Mouse (Mus musculus) intestine, embryonic 15.5 days (tissue): ENCODE measurements at regions not wholly inside any gene's neighbourhood (a gene's known extent, or its start where the extent isn't known, plus 50 kb on each side); places are given as distances from the start of the nearest gene placed in this dataset.

Experiments
- ATAC-seq: fragments of 200-750 bp; cut with Nextera tagmentation; 2 replicates; pipeline ENCODE4 v1.8.0; 2017; ENCODE audit warnings: moderate TSS enrichment, moderate library complexity
- H3K27ac ChIP-seq: fragments of 300-500 bp; sonication (generic); 2 replicates; pipeline ENCODE4 v1.5.1; 2015; ENCODE audit warnings: mild to moderate bottlenecking, inconsistent platforms
- H3K27me3 ChIP-seq: fragments of 300-500 bp; sonication (generic); replicated peaks from 2 replicates; pipeline ENCODE4 v1.6.1; 2015; ENCODE audit warnings: inconsistent platforms
- H3K36me3 ChIP-seq: fragments of 300-500 bp; sonication (generic); 2 replicates; pipeline ENCODE4 v1.6.1; 2015; ENCODE audit warnings: inconsistent platforms
- H3K4me1 ChIP-seq: fragments of 300-500 bp; sonication (generic); replicated peaks from 2 replicates; pipeline ENCODE4 v1.6.1; 2015; ENCODE audit warnings: inconsistent platforms
- H3K4me2 ChIP-seq: fragments of 300-500 bp; sonication (generic); replicated peaks from 2 replicates; pipeline ENCODE4 v1.6.1; 2015; ENCODE audit warnings: mild to moderate bottlenecking, inconsistent platforms
- H3K4me3 ChIP-seq: fragments of 300-500 bp; sonication (generic); replicated peaks from 2 replicates; pipeline ENCODE4 v1.5.1; 2015; ENCODE audit warnings: inconsistent platforms
- H3K9ac ChIP-seq: fragments of 300-500 bp; sonication (generic); 2 replicates; pipeline ENCODE4 v1.6.1; 2015; ENCODE audit warnings: inconsistent platforms
- H3K9me3 ChIP-seq: fragments of 300-500 bp; sonication (generic); 2 replicates; pipeline ENCODE4 v1.6.1; 2016; ENCODE audit warnings: inconsistent platforms
- WGBS: fragments of 180-500 bp; shearing (Covaris S2); methylation state at CpG from one replicate; pipeline ENCODE4 v1.1.7; 2015; 5-methylcytosine and 5-hydroxymethylcytosine counted together

DNA sequence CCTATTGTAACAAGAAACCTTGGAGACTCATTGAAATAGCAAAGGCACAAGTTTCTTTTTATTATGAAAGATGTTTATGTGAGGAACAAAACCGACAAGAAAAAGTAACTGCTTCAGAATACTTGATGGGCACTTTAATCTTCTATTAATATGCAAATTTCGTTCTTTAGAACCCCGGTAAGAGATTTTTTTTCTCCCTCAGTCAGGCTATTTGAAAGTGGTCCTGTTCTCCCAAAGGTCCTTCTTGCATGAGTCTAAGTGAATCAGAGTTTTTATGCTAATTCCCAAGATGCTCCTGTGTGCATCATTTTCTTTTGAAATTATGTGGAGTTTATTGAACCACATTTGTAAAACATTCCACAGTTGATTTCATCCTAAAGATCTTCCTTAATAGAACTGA lies 633.1 kb downstream of the Efna5 start:
- H3K4me3 ChIP-seq: no peak overlapping the region
- H3K9ac ChIP-seq: no peak overlapping the region
- no peak for ATAC-seq
- H3K4me1 ChIP-seq: no peaks in the 10 kb centered on the region
- H3K27ac ChIP-seq: no peak overlapping the region
- no peaks in the 10 kb centered on the region for H3K36me3 ChIP-seq
- H3K9me3 ChIP-seq: no peaks in the 10 kb centered on the region
- 48% methylated on average over 3 of the region's 3 CpGs for WGBS
- no peak overlapping the region for H3K4me2 ChIP-seq
- H3K27me3 ChIP-seq: no peaks in the 10 kb centered on the region

DNA sequence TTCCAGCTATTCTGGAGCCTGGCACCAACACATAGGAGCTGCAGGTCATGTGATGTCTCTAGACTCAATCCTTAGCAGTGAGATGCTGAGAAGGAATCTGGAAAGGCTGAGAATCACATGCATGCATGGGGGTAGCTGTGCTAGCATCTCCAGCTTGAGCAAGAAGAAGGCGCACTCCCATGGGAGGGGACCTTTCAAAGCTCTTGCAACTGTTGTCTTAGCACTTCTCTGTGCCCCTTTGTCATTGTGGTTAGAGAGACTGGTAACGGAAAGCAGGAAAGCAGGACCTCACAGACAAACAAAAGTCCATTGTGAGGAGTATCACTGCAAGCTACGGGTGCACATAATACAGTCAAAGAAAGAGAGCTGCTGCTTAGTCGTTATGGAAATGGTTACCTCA lies 634.5 kb downstream of the Efna5 start:
- Histone ChIP-seq H3K27ac (no peak overlapping the region), H3K9me3 (no peaks in the 10 kb centered on the region), H3K4me2 (no peak overlapping the region), H3K4me1 (no peaks in the 10 kb centered on the region), H3K27me3 (no peaks in the 10 kb centered on the region), H3K36me3 (no peaks in the 10 kb centered on the region), H3K9ac (no peak overlapping the region), H3K4me3 (no peak overlapping the region)
- no peak for ATAC-seq
- 63% methylated on average over 4 of the region's 4 CpGs for WGBS

DNA sequence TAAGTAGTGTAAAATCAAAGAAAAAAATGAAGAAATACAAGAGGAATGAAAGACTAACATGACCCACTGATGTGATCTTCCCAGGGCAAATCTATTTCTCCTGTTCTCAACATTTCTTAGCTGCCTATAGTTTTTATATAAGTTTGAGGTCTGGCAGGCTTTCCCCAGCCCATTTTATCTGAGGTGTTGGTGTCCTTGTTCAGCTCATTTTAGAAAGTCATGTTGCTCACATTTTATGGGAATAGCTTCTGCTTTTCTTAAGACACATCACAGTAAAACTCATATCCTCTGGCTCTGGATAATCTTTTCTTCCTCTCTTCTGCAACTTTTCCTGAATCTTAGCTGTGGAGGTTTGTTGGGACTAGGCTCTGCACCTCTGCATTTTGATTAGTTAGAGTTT lies 650.2 kb downstream of the Efna5 start:
- H3K27ac ChIP-seq: no peak overlapping the region
- no peak overlapping the region for H3K9ac ChIP-seq
- no peaks in the 10 kb centered on the region for H3K36me3 ChIP-seq
- H3K9me3 ChIP-seq: no peaks in the 10 kb centered on the region
- no peak overlapping the region for H3K4me3 ChIP-seq
- no peaks in the 10 kb centered on the region for H3K27me3 ChIP-seq
- H3K4me1 ChIP-seq: no peaks in the 10 kb centered on the region
- no peak for ATAC-seq
- no peak overlapping the region for H3K4me2 ChIP-seq

DNA sequence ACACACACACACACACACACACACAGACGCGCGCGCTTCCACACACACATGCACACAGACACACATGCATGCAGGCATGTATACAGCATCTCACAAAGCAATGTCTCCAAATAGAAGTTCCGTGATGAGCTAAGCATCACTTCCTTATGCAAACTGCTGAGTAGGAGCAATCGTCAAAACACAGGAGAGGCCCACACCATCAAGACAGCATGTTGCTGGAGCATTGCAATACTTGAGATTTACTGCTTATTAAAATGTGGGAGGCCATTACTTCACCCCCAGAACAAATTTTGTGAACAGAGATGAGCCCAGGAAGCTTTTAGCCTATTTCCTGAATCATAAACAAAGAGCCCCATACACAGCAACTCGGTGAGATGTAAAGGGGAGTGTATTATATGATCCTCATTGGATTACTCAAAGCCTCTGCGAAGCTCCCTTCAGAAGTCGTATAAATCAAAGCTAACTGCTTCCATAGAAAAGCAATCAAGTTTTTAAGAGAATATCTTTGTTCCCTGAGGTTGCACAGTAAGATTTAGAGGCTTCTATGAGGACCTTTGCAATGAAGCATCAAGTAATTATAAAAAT lies 670.6 kb downstream of the Efna5 start:
- Histone ChIP-seq H3K9me3 (no peaks in the 10 kb centered on the region), H3K27ac (no peak overlapping the region), H3K4me1 (no peaks in the 10 kb centered on the region), H3K36me3 (no peaks in the 10 kb centered on the region), H3K4me3 (no peak overlapping the region), H3K27me3 (no peaks in the 10 kb centered on the region), H3K4me2 (no peak overlapping the region), H3K9ac (no peak overlapping the region)
- WGBS: 71% methylated on average over 9 of the region's 9 CpGs
- ATAC-seq: no peak

DNA sequence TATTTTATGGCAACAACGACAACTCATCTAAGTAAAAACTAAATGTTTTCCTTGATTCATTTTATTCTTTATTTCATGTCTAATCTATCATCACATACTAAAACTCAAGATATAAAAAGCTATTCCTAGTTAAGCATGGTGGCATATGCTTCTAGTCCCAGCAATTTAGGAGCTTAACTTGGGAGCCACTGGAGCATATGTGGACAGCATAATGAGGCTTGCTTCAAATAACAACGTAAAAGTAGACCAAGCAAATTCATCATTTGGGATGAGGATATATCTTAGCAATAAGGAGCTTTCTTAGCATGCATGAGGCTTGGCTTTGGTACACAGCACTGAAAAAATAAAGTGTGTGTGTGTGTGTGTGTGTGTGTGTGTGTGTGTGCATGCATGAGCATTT lies 678.5 kb downstream of the Efna5 start:
- no peak for ATAC-seq
- Histone ChIP-seq H3K4me2 (no peak overlapping the region), H3K9ac (no peak overlapping the region), H3K36me3 (no peaks in the 10 kb centered on the region), H3K4me1 (no peaks in the 10 kb centered on the region), H3K4me3 (no peak overlapping the region), H3K9me3 (no peaks in the 10 kb centered on the region), H3K27ac (no peak overlapping the region), H3K27me3 (no peaks in the 10 kb centered on the region)
- 92% methylated on average over 2 of the region's 2 CpGs for WGBS

DNA sequence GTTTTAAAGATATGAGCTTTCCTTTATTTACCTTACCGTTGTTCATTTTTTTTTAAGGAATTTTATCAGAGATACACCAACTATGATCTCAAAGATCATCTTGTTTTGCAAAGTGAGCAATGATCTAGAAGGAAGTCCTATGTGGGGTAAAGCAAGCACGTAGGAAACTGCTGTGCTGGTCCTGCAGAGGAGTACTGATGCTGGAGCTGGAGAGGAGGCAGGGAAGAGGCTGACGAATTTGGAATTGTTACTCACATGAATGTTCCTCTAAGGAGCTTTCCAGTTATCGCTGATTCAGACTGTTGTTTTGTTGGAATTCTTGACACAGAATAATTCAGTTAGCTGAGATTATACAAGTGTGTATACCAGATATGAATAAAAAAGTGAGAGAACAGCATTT lies 680.6 kb downstream of the Efna5 start:
- 83% methylated on average over 4 of the region's 4 CpGs for WGBS
- ATAC-seq: no peak
- Histone ChIP-seq H3K9me3 (no peaks in the 10 kb centered on the region), H3K27ac (no peak overlapping the region), H3K9ac (no peak overlapping the region), H3K4me2 (no peak overlapping the region), H3K36me3 (no peaks in the 10 kb centered on the region), H3K4me1 (no peaks in the 10 kb centered on the region), H3K4me3 (no peak overlapping the region), H3K27me3 (no peaks in the 10 kb centered on the region)

DNA sequence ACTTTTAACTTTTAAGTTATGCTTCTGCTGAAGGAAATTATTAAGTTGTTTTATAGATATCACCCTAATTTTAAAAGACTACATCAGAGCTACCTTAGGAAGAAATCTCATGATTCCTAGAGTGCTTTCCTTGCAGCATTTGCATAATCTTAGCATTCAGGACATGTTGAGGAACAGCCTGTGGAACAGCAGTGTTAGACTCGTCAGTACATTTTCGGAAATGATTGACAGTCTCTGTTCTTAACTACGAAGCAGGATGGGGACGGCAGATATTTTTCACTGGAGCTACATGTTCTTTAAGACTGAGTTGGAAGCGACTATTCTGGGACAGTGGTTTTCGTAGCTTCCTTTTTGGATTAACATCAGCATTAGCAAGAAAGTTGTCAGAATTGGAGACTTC lies 681.6 kb downstream of the Efna5 start:
- 90% methylated on average over 6 of the region's 6 CpGs for WGBS
- Histone ChIP-seq H3K36me3 (no peaks in the 10 kb centered on the region), H3K27ac (no peak overlapping the region), H3K4me2 (no peak overlapping the region), H3K9ac (no peak overlapping the region), H3K9me3 (no peaks in the 10 kb centered on the region), H3K4me1 (no peaks in the 10 kb centered on the region), H3K27me3 (no peaks in the 10 kb centered on the region), H3K4me3 (no peak overlapping the region)
- ATAC-seq: no peak

DNA sequence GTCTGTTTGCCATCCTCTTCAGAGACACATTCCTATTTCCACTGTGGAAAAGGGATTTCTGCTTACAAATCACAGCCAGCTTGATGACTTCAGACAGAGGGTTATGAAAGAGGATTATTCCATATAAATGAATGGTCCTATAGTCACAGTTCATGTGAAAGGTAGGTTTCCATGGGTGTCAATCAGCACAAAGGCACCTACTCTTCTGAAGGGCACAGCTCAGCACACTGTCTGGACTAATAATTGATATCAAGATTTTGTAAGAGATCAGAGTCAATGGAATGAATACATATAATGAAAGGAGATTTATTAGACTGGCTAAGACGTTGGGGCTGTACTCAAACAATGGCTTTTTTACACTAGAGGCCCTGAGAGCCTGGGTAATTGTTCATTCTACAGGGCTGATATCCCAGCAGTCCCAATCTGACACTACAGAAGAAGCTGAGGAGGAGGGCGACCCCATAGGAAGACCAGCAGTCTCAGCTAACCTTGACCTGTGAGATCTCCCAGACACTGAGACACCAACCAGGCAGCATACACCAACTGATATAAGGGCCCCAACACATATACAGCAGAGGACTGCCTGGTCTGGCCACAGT lies 702.4 kb downstream of the Efna5 start:
- no peak for ATAC-seq
- Histone ChIP-seq H3K4me3 (no peak overlapping the region), H3K9me3 (no peaks in the 10 kb centered on the region), H3K27ac (no peak overlapping the region), H3K4me2 (no peak overlapping the region), H3K9ac (no peak overlapping the region), H3K27me3 (no peaks in the 10 kb centered on the region), H3K4me1 (no peaks in the 10 kb centered on the region), H3K36me3 (no peaks in the 10 kb centered on the region)
- 71% methylated on average over 2 of the region's 2 CpGs for WGBS

DNA sequence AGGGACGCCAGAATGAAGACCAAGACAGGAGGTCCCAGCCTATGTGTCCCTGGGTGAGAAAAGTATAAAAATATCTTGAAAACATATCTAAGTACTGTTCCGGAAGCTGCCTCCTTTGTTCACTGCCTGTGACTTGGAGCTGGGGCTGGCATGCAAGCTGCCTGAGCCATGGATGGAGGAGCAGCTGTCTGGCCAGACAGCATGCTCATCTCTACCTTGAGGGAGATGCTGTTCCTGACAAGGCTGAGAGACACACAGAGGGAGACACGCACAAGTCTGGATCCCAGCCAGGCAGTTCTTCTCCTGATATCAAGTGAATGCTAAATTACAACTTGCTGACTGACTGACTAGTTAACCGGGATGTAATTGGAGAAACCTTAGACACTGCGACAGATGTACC lies 704.8 kb downstream of the Efna5 start:
- no peak overlapping the region for H3K4me3 ChIP-seq
- no peak overlapping the region for H3K9ac ChIP-seq
- no peak overlapping the region for H3K4me2 ChIP-seq
- H3K4me1 ChIP-seq: no peaks in the 10 kb centered on the region
- no peak overlapping the region for H3K27ac ChIP-seq
- no peaks in the 10 kb centered on the region for H3K36me3 ChIP-seq
- WGBS: 71% methylated on average over 5 of the region's 5 CpGs
- ATAC-seq: no peak
- H3K27me3 ChIP-seq: no peaks in the 10 kb centered on the region
- no peaks in the 10 kb centered on the region for H3K9me3 ChIP-seq

DNA sequence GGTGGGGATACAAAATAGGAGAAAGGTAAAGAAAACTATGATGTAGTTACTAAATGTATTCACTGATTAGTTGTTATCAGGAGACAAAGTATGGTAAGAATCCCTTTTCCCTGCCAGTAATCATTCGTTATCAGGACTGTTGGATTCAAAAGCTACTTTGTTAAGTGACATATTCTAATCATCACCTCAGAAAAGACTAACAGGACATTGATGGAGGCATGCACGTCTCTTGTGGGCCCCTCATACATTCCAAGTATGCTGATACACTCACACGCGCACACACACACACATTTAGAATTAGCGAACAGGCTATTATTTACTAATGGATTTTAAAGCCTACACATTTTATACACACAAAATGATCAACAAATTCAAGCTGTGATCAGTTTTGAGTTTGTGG lies 708.8 kb downstream of the Efna5 start:
- ATAC-seq: no peak
- H3K4me1 ChIP-seq: no peaks in the 10 kb centered on the region
- no peaks in the 10 kb centered on the region for H3K36me3 ChIP-seq
- no peaks in the 10 kb centered on the region for H3K9me3 ChIP-seq
- no peaks in the 10 kb centered on the region for H3K27me3 ChIP-seq
- no peak overlapping the region for H3K4me2 ChIP-seq
- no peak overlapping the region for H3K4me3 ChIP-seq
- 83% methylated on average over 5 of the region's 5 CpGs for WGBS
- no peak overlapping the region for H3K27ac ChIP-seq
- no peak overlapping the region for H3K9ac ChIP-seq

DNA sequence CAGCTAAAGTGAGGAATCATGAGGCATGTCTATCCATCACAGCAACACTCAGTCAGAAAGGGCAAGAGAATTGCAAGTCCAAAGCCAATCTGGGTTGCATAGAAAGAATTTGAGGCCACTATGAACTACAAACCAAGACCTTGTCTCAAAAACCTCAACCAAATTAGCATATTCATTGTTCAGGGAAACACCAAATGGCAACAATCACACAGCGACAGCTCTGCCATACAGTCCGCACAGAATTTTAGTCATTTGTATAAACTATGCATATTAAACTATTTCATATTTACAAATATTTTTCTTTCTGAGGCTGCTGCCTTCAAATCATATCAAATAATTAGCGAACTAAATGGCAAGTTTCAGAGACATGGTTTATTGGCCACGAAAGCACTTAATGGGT lies 709.6 kb downstream of the Efna5 start:
- 55% methylated on average over 4 of the region's 4 CpGs for WGBS
- H3K4me2 ChIP-seq: no peak overlapping the region
- H3K36me3 ChIP-seq: no peaks in the 10 kb centered on the region
- no peak overlapping the region for H3K4me3 ChIP-seq
- no peaks in the 10 kb centered on the region for H3K27me3 ChIP-seq
- H3K4me1 ChIP-seq: no peaks in the 10 kb centered on the region
- ATAC-seq: no peak
- no peak overlapping the region for H3K9ac ChIP-seq
- no peaks in the 10 kb centered on the region for H3K9me3 ChIP-seq
- no peak overlapping the region for H3K27ac ChIP-seq

DNA sequence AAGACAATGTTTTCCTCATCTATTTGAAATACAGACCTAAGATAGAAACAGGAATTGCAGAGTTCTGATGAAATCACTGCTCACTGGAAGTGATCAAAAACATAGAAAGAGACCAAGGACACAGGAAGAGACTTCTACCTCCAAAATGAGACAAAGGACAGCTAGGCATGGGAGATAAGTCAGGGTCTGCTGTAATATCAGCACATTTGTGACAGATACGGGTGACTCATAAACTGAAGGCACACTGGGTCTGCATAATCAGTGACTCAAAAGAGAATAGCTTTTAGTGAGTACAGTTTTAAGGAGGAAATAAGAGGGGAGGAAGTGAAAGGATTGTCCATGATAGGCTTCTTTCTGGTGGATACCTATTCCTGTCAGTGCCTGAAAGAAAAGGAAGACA lies 719.7 kb downstream of the Efna5 start:
- 79% methylated on average over 1 of the region's 1 CpGs for WGBS
- H3K4me1 ChIP-seq: no peaks in the 10 kb centered on the region
- ATAC-seq: no peak
- no peak overlapping the region for H3K4me3 ChIP-seq
- no peak overlapping the region for H3K27ac ChIP-seq
- no peaks in the 10 kb centered on the region for H3K36me3 ChIP-seq
- no peak overlapping the region for H3K4me2 ChIP-seq
- no peaks in the 10 kb centered on the region for H3K27me3 ChIP-seq
- no peaks in the 10 kb centered on the region for H3K9me3 ChIP-seq
- H3K9ac ChIP-seq: no peak overlapping the region

DNA sequence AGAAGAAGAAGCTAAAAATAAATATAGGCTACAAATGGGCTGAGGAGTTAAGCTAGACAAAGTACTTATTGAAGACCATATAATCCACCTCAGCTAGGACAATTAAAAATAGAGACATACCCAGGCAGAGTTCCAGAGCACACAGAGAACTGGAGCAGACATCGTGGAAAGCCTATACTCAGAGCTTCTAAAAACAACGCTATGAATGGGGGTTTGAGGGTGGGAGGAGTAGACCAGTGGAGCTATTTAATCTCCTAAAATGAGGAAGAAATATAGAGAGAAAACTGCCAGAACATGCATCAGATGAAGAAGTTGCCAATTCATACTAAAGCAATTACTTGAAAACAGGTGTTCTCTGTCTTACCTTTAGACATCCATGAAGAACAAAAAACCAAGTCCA lies 720.8 kb downstream of the Efna5 start:
- H3K9me3 ChIP-seq: no peaks in the 10 kb centered on the region
- 72% methylated on average over 2 of the region's 2 CpGs for WGBS
- no peaks in the 10 kb centered on the region for H3K4me1 ChIP-seq
- no peak overlapping the region for H3K9ac ChIP-seq
- no peak overlapping the region for H3K4me3 ChIP-seq
- no peaks in the 10 kb centered on the region for H3K27me3 ChIP-seq
- no peaks in the 10 kb centered on the region for H3K36me3 ChIP-seq
- no peak for ATAC-seq
- H3K4me2 ChIP-seq: no peak overlapping the region
- no peak overlapping the region for H3K27ac ChIP-seq
